Mouse (Mus musculus): ENCODE results near the gene Cntnap2.
"Not testable (repeated sequence)": the region's sequence is repeated elsewhere in the genome, so short reads cannot be mapped to it uniquely, and the experiment has no call there.

Cntnap2 gene

GRCm38 (mm10) chr6:47272606-47273575 lies 2213.7 kb downstream of the Cntnap2 start:
- no peak for ATAC-seq (ENCODE audit: insufficient number of reproducible peaks, low FRiP score, low TSS enrichment)

DNA sequence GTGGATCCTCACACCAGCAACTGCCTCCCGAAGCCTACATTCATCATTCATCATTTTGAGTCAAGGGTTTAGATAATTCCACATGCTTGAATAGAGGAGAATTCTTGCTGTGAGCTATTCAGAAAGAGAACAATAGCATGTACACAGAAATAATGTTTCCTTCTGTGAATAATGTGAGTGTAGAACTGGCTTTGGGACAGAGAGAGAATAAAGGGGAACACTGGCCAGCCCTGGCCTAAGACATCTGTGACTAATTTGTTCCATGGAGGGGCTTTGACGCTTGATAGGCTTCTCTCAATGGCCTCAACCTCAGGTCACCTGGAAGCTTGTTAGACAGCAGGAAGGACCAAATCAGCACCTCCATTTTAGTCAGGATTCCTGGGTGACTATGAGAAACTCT lies 2215.9 kb downstream of the Cntnap2 start:
- ATAC-seq (ENCODE audit: insufficient number of reproducible peaks, low FRiP score, low TSS enrichment) = no peak

GRCm38 (mm10) chr6:47279183-47279582 lies 2220.0 kb downstream of the Cntnap2 start:
- ATAC-seq (ENCODE audit: insufficient number of reproducible peaks, low FRiP score, low TSS enrichment) = no peak

DNA sequence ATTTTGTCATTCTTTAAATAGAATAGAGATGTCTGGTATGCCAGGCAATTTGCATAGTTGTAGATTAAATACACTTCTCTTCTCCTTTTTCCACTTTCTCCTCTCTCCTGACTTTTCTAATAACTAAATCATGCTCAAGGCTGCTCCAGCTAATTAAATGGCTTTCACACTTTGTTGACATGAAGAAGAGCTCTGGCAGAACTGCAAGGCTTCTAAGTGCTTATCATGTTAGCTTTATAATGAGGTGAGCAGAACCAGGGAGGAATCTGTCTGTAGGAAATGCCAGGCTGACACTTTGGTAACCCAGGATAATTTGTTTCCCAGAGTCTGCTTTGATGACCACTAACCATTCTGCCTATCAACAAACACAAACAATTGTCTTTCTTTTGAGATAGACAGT lies 2222.4 kb downstream of the Cntnap2 start:
- no peak for ATAC-seq (ENCODE audit: insufficient number of reproducible peaks, low FRiP score, low TSS enrichment)

DNA sequence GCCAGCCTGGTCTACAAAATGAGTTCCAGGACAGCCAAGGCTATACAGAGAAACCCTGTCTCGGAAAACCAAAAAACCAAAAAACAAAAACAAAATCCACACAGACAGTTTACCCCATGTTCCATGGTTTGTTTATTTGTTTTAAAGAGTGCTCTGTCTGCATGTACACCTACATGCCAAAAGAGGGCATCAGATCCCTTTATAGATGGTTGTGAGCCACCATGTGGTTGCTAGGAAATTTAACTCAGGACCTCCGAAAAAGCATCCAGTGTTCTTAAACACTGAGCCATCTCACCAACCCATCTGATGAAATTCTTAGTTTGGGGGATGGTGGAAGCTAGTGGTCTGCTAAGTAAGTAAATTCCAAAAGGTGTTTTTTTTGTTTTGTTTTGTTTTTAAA lies 2225.6 kb downstream of the Cntnap2 start:
- ATAC-seq (ENCODE audit: insufficient number of reproducible peaks, low FRiP score, low TSS enrichment) = no peak

DNA sequence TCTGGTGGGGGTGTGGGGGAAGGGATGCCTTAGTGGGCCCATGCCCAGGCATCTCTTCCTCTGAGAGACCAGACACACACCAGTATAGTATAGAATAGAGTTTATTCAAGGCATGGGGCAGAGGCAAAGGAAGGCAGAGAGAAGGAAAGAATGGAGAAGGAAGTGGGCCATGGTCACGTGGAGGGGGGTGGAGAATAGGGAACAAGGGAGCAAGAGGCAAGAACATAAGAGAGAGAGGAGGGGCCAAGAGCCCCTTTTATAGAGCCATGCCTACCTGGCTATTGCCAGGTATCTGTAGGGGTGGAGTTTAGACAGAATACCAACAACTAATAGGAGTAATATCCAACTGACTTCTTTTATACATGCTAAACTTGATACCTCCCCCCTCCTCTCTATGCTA lies 2226.6 kb downstream of the Cntnap2 start:
- ATAC-seq (ENCODE audit: insufficient number of reproducible peaks, low FRiP score, low TSS enrichment) = no peak

GRCm38 (mm10) chr6:47286247-47286967 lies 2227.2 kb downstream of the Cntnap2 start:
- ATAC-seq (ENCODE audit: insufficient number of reproducible peaks, low FRiP score, low TSS enrichment) = not testable (repeated sequence)

DNA sequence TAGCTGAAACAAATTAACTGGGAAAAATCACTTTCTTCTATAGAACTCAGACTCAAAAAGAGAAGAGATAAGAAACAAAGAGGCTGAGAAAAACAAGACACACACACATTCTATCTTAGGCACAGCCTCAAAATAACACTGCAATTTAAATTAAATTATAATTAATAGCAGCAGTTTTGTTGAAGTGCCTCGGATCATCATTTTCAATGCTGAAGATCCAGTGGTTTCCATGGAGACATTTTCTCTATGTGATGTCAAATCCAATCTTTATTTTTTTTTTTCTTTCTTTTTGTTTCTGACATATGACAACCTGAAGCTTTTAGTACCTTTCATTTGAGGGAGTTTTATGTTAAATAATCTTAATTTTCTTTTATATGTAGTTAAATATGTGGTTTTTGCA lies 2228.6 kb downstream of the Cntnap2 start:
- ATAC-seq (ENCODE audit: insufficient number of reproducible peaks, low FRiP score, low TSS enrichment) = no peak

DNA sequence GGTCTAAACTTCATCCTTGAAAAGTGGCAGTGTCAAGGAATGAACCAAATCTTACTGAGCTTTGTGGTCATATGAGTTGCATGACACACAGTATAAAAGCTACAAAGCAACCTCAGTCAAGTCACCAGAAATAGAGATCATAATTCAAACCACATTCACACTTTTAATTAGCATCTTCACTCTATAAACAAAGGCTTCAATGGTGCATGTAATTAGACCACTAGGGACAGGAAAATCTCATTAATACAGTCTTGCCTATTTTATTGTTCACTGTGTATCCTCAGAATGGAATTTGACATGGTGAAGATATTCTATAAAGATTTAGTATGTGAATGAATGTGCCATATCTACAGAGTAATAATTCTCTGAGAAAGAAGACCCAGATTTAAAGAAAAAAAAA lies 2232.8 kb downstream of the Cntnap2 start:
- no peak for ATAC-seq (ENCODE audit: insufficient number of reproducible peaks, low FRiP score, low TSS enrichment)

- no peak for ATAC-seq (ENCODE audit: insufficient number of reproducible peaks, low FRiP score, low TSS enrichment)
Measured at GRCm38 (mm10) chr6:47292437-47292836, 2233.3 kb downstream of the Cntnap2 start.

DNA sequence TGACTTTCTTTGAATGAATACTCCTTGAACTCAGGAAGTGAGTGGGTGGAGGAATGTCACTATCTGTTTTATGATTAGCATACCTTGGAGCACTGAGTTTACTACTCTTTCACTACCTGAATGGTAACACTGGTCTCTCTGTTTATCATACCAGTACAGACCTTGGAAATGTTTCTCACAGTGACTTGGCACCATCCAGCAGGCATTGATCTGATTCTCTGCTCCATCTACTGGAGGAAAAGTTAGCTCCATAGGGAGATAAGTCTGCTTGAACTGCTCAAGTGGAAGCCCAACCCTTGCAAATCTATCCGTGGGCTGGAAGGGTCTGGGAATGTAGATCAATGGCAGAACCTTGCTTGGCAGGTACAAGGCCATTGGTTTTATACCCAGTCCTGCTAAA lies 2235.3 kb downstream of the Cntnap2 start:
- ATAC-seq (ENCODE audit: insufficient number of reproducible peaks, low FRiP score, low TSS enrichment) = no peak

GRCm38 (mm10) chr6:47304848-47305490 lies 2245.8 kb downstream of the Cntnap2 start:
- no peak for ATAC-seq (ENCODE audit: insufficient number of reproducible peaks, low FRiP score, low TSS enrichment)

GRCm38 (mm10) chr6:47306065-47306798 lies 2247.1 kb downstream of the Cntnap2 start:
- no peak for ATAC-seq (ENCODE audit: insufficient number of reproducible peaks, low FRiP score, low TSS enrichment)

DNA sequence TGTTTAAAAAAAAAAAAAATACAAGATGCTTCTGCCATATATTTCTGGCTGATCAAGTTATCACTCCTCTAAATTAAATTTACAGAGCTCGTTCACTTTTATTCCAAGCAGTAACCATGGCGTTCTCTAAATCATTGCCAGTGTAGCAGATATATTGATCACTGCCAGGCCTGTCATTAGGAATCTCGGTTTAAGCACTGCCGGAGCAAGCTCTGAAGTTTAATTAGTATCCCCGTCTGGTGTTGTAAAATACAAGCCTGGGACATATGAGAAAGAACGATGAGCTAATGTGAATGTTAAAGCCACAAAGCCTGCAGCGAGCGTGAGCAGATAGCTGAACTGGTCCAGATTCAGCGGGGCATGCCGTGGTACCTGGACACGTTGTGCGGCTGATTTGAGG lies 2247.8 kb downstream of the Cntnap2 start:
- ATAC-seq (ENCODE audit: insufficient number of reproducible peaks, low FRiP score, low TSS enrichment) = no peak

DNA sequence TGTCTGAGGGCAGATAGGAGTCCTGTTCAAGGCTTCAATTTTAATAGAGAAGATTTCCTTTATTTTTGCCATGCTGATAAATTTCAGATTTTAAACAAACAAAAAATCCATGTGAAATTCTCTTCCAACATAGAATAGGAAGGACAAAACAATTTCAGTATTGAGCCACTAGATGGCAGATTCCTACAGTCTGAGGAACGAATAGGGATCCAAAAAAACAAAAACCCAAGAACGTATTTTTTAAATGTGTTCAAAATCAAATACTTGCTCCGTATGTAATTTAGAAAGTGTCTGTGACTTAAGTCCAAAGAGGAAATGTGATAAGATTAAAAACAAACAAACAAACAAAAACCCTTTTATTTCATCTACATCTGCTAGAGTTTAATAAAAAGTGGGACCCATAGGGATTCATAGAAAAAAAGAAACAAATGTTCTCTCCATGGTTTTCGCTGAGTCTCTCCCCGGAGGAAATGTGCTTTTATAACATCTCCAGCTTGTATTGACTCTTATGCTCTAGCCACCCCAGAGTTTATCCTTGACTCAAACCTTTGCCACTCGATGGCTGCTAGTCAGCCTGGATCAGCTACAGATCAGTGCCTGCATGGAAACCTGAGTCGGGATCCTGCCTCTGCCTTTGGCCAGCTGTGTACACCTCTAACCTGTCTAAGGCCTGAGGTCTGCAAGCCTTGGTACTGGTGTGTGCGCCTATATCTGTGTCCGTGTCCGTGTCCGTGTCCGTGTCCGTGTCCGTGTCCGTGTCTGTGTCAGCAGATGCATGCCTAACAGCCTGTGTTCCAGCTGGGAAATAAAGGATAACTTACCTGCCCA lies 2255.6 kb downstream of the Cntnap2 start:
- no peak for ATAC-seq (ENCODE audit: insufficient number of reproducible peaks, low FRiP score, low TSS enrichment)

GRCm38 (mm10) chr6:47315454-47315853 lies 2256.3 kb downstream of the Cntnap2 start:
- ATAC-seq (ENCODE audit: insufficient number of reproducible peaks, low FRiP score, low TSS enrichment) = no peak

- no peak for ATAC-seq (ENCODE audit: insufficient number of reproducible peaks, low FRiP score, low TSS enrichment)
Measured at GRCm38 (mm10) chr6:47317253-47317652, 2258.1 kb downstream of the Cntnap2 start.

DNA sequence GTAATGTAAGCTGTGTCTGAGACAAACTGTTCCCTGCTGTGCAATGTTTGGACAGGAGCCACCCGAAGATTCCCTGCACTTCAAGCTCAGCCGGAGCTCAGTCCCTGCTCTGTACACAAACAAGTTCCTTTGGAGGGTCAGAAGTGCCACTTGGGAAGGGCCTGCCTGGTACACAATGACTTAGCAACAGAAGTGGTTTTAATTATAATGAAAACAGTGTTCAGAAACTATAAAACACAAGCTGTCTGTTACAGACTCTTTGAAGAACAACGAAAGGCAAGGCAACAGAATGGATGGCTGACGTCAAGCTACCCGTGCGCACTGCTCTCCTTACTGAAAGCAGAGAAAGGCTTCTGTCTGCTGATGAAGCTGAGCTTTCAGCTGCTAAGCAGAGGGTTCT lies 2259.5 kb downstream of the Cntnap2 start:
- no peak for ATAC-seq (ENCODE audit: insufficient number of reproducible peaks, low FRiP score, low TSS enrichment)

GRCm38 (mm10) chr6:47319309-47319983 lies 2260.3 kb downstream of the Cntnap2 start:
- ATAC-seq (ENCODE audit: insufficient number of reproducible peaks, low FRiP score, low TSS enrichment) = no peak
